Mouse (Mus musculus): ENCODE data around the gene Rnf224.

DNA sequence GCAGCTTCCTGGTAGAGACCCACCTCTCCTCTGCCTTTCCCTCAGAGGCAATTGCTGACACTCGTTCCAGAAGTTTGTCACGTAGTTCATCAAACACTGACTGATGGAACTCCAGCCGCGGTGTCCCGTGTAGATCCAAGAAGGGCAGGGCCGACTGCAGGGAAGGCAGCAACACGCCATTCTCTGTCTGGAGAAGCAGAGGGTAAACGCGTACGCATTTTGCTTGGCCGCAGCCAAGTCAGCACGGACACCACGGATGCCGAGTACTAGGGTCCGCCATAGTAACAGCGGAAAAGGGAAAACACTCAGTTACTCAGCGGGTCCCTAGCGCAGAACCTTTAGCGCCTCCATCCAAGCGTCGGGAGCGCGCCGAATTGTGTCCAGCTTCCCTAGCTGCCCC, 25.9 kb downstream of the Rnf224 start:
- no peak for TF ChIP-seq CTCF (IDR thresholded peaks at IDR 0.05; ENCODE audit: low read depth, low read length)
- TF ChIP-seq GATA1 (IDR thresholded peaks at IDR 0.05; ENCODE audit: borderline replicate concordance, low read length) = no peak
- TF ChIP-seq TAL1 (conservative IDR thresholded peaks at IDR 0.05; ENCODE audit: low read depth, low read length) = no peak

Measured in G1E (cell line).